Mouse (Mus musculus): Measurements from ENCODE around the gene Arhgap27. TPM values are rescaled to one million over a fixed set of nuclear protein-coding genes. Genes with fewer than 3 reads are reported as not detected.

Gene Arhgap27
- polyA plus RNA-seq, 1 experiment from 2014 or later, result 6.5 TPM

GRCm38 (mm10) chr11:103396236-103396635 is 32.7 kb upstream of the Arhgap27 start:
- no peak overlapping the region for H3K4me2 ChIP-seq (ENCODE audit: low read length)
- no peak overlapping the region for H3K9ac ChIP-seq (ENCODE audit: low read length)
- no peaks in the 10 kb centered on the region for H3K27me3 ChIP-seq (ENCODE audit: control insufficient read depth, insufficient read depth, low read length)
- no peak for ATAC-seq (ENCODE audit: insufficient number of reproducible peaks, insufficient read depth, low FRiP score, low read depth)
- no peak overlapping the region for H3K27ac ChIP-seq (replicated peaks in 1 of 2; ENCODE audit: control insufficient read depth in 1 of 2, insufficient read depth in 1 of 2, low read depth in 2 of 2, low read length in 2 of 2)
- H3K9me3 ChIP-seq (ENCODE audit: control insufficient read depth, low read length), result no peaks in the 10 kb centered on the region
- 98% methylated on average over 4 of the region's 4 CpGs for WGBS
- H3K4me3 ChIP-seq (ENCODE audit: control insufficient read depth in 1 of 2, insufficient read depth in 1 of 2, low read depth in 1 of 2, low read length in 2 of 2), result no peak overlapping the region
- H3K4me1 ChIP-seq (ENCODE audit: control insufficient read depth in 2 of 2, insufficient read depth in 2 of 2, low read length in 2 of 2), result no peaks in the 10 kb centered on the region
- H3K36me3 ChIP-seq (ENCODE audit: control insufficient read depth, insufficient read depth, low read length), result peaks cover 59% of the 10 kb centered on the region

DNA sequence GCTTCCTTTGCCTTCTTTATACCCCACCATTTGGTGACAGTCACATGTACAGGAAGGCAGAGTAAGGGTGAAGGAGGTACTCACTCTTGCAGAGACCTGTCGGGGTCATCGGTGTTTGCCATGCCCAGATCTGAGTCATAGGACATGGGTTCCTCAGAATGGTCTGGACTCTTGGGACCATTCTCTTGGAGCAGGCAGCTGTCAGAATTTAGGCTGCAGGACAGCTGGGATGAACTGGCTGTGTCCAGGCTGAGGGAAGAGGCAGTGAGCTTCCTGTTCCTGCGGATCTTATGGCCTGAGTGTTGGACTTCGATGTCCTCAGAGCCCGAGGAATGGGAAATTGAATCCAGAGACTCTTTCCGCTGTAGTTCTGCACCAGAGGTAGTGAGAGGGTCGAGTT is 31.1 kb upstream of the Arhgap27 start:
- Histone ChIP-seq H3K4me3 (ENCODE audit: control insufficient read depth in 1 of 2, insufficient read depth in 1 of 2, low read depth in 1 of 2, low read length in 2 of 2) (no peak overlapping the region), H3K27me3 (ENCODE audit: control insufficient read depth, insufficient read depth, low read length) (no peaks in the 10 kb centered on the region), H3K9me3 (ENCODE audit: control insufficient read depth, low read length) (no peaks in the 10 kb centered on the region), H3K27ac (replicated peaks in 1 of 2; ENCODE audit: control insufficient read depth in 1 of 2, insufficient read depth in 1 of 2, low read depth in 2 of 2, low read length in 2 of 2) (no peak overlapping the region), H3K36me3 (ENCODE audit: control insufficient read depth, insufficient read depth, low read length) (peaks cover 72% of the 10 kb centered on the region), H3K4me1 (ENCODE audit: control insufficient read depth in 2 of 2, insufficient read depth in 2 of 2, low read length in 2 of 2) (no peaks in the 10 kb centered on the region), H3K4me2 (ENCODE audit: low read length) (no peak overlapping the region), H3K9ac (ENCODE audit: low read length) (no peak overlapping the region)
- WGBS, result 90% methylated on average over 7 of the region's 7 CpGs
- ATAC-seq (ENCODE audit: insufficient number of reproducible peaks, insufficient read depth, low FRiP score, low read depth), result no peak

DNA sequence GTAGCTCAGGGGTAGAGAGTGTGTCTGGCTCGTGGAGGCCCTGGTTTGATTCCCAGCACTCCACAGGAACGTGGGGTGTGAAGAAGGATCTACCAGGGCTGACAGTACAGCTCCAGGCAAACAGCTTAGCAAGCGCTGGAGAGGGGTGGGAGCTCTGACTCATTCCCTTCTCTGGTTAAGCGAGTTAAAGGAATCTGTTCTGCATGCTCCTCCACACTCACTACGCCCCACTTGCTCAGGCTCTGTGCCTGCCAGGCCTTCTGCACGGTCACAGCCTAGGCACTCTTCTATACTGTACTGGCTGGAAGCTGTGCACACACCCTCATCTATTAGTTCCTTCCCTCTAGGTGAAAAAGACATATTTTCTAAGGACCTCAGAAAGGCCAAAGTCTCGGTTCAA is 30.5 kb upstream of the Arhgap27 start:
- no peak overlapping the region for H3K4me3 ChIP-seq (ENCODE audit: control insufficient read depth in 1 of 2, insufficient read depth in 1 of 2, low read depth in 1 of 2, low read length in 2 of 2)
- H3K4me2 ChIP-seq (ENCODE audit: low read length), result no peak overlapping the region
- H3K36me3 ChIP-seq (ENCODE audit: control insufficient read depth, insufficient read depth, low read length), result peaks cover 78% of the 10 kb centered on the region
- H3K27me3 ChIP-seq (ENCODE audit: control insufficient read depth, insufficient read depth, low read length), result no peaks in the 10 kb centered on the region
- no peaks in the 10 kb centered on the region for H3K4me1 ChIP-seq (ENCODE audit: control insufficient read depth in 2 of 2, insufficient read depth in 2 of 2, low read length in 2 of 2)
- 90% methylated on average over 7 of the region's 7 CpGs for WGBS
- no peak overlapping the region for H3K27ac ChIP-seq (replicated peaks in 1 of 2; ENCODE audit: control insufficient read depth in 1 of 2, insufficient read depth in 1 of 2, low read depth in 2 of 2, low read length in 2 of 2)
- no peak overlapping the region for H3K9ac ChIP-seq (ENCODE audit: low read length)
- ATAC-seq (ENCODE audit: insufficient number of reproducible peaks, insufficient read depth, low FRiP score, low read depth), result no peak
- no peaks in the 10 kb centered on the region for H3K9me3 ChIP-seq (ENCODE audit: control insufficient read depth, low read length)

- Histone ChIP-seq H3K4me2 (ENCODE audit: low read length) (no peak overlapping the region), H3K36me3 (ENCODE audit: control insufficient read depth, insufficient read depth, low read length) (peaks cover 56% of the 10 kb centered on the region), H3K4me1 (ENCODE audit: control insufficient read depth in 2 of 2, insufficient read depth in 2 of 2, low read length in 2 of 2) (peaks cover 8 to 12% of the 10 kb centered on the region in 2 experiments; a peak in 3 of 4 replicates), H3K27me3 (ENCODE audit: control insufficient read depth, insufficient read depth, low read length) (no peaks in the 10 kb centered on the region), H3K4me3 (ENCODE audit: control insufficient read depth in 1 of 2, insufficient read depth in 1 of 2, low read depth in 1 of 2, low read length in 2 of 2) (no peak overlapping the region), H3K9ac (ENCODE audit: low read length) (no peak overlapping the region), H3K9me3 (ENCODE audit: control insufficient read depth, low read length) (no peaks in the 10 kb centered on the region), H3K27ac (replicated peaks in 1 of 2; ENCODE audit: control insufficient read depth in 1 of 2, insufficient read depth in 1 of 2, low read depth in 2 of 2, low read length in 2 of 2) (no peak overlapping the region)
- WGBS, result 73% methylated on average over 7 of the region's 7 CpGs
- no peak for ATAC-seq (ENCODE audit: insufficient number of reproducible peaks, insufficient read depth, low FRiP score, low read depth)
Observed at GRCm38 (mm10) chr11:103387870-103388526, 24.5 kb upstream of the Arhgap27 start.

GRCm38 (mm10) chr11:103386827-103387226 is 23.3 kb upstream of the Arhgap27 start:
- no peak overlapping the region for H3K4me2 ChIP-seq (ENCODE audit: low read length)
- ATAC-seq (ENCODE audit: insufficient number of reproducible peaks, insufficient read depth, low FRiP score, low read depth), result no peak

DNA sequence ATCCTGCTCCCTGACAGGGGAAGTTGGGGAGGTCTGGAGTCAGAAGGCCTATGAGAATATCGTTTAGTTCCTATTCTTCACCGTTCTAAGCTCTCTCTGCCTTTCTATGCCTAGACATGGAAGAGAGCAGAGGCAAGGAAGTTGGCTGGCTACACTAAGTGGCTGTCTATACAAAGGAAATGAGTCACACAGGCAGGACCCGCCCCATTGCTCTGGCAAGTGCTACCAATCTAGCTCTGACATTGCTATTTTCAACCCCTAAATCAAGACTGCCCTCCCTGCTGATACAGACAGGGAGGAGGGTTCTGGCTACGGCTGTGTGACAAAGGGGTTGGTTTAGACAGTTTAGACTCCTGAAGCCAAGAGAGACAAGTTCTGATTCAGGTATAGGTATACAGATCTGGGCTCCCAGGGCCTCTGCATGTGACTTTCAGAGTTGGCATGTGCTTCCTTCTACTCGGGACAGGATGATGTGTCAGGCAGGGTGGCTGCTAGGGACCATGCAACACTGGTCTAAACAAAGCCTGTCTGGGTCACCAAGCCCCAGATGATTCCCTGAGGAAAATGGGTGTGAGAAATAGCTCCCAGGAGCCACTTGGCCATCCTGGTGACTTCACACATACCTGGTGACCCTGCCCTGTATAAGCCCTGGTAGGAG is 18.6 kb upstream of the Arhgap27 start:
- peaks cover 26% of the 10 kb centered on the region for H3K36me3 ChIP-seq (ENCODE audit: control insufficient read depth, insufficient read depth, low read length)
- WGBS, result 14% methylated on average over 5 of the region's 5 CpGs
- H3K4me2 ChIP-seq (ENCODE audit: low read length), result peak overlapping the region; percentile 31
- no peaks in the 10 kb centered on the region for H3K27me3 ChIP-seq (ENCODE audit: control insufficient read depth, insufficient read depth, low read length)
- peaks cover 29 to 35% of the 10 kb centered on the region in 2 experiments for H3K4me1 ChIP-seq (ENCODE audit: control insufficient read depth in 2 of 2, insufficient read depth in 2 of 2, low read length in 2 of 2)
- H3K9ac ChIP-seq (ENCODE audit: low read length), result peak overlapping the region; percentile 44; the same call in 1 of the 2 replicates
- peak; percentile 87 for ATAC-seq (ENCODE audit: insufficient number of reproducible peaks, insufficient read depth, low FRiP score, low read depth)
- peak overlapping the region; percentile 93 to 95 for H3K27ac ChIP-seq (replicated peaks in 1 of 2; ENCODE audit: control insufficient read depth in 1 of 2, insufficient read depth in 1 of 2, low read depth in 2 of 2, low read length in 2 of 2)
- H3K9me3 ChIP-seq (ENCODE audit: control insufficient read depth, low read length), result no peaks in the 10 kb centered on the region
- no peak overlapping the region for H3K4me3 ChIP-seq (ENCODE audit: control insufficient read depth in 1 of 2, insufficient read depth in 1 of 2, low read depth in 1 of 2, low read length in 2 of 2)

More at GRCm38 (mm10) chr11:103386827-103387226, 23.3 kb upstream of the Arhgap27 start:
- H3K27ac ChIP-seq (replicated peaks in 1 of 2; ENCODE audit: control insufficient read depth in 1 of 2, insufficient read depth in 1 of 2, low read depth in 2 of 2, low read length in 2 of 2), result no peak overlapping the region
- H3K27me3 ChIP-seq (ENCODE audit: control insufficient read depth, insufficient read depth, low read length), result no peaks in the 10 kb centered on the region
- WGBS, result 88% methylated on average over 9 of the region's 9 CpGs
- peaks cover 45% of the 10 kb centered on the region for H3K36me3 ChIP-seq (ENCODE audit: control insufficient read depth, insufficient read depth, low read length)
- H3K4me1 ChIP-seq (ENCODE audit: control insufficient read depth in 2 of 2, insufficient read depth in 2 of 2, low read length in 2 of 2), result peaks cover 13 to 20% of the 10 kb centered on the region in 2 experiments
- no peak overlapping the region for H3K9ac ChIP-seq (ENCODE audit: low read length)
- no peaks in the 10 kb centered on the region for H3K9me3 ChIP-seq (ENCODE audit: control insufficient read depth, low read length)
- H3K4me3 ChIP-seq (ENCODE audit: control insufficient read depth in 1 of 2, insufficient read depth in 1 of 2, low read depth in 1 of 2, low read length in 2 of 2), result no peak overlapping the region

- Histone ChIP-seq H3K9me3 (ENCODE audit: control insufficient read depth, low read length) (no peaks in the 10 kb centered on the region), H3K36me3 (ENCODE audit: control insufficient read depth, insufficient read depth, low read length) (peaks cover 26% of the 10 kb centered on the region), H3K27ac (replicated peaks in 1 of 2; ENCODE audit: control insufficient read depth in 1 of 2, insufficient read depth in 1 of 2, low read depth in 2 of 2, low read length in 2 of 2) (peak overlapping the region; percentile 93 to 95), H3K4me1 (ENCODE audit: control insufficient read depth in 2 of 2, insufficient read depth in 2 of 2, low read length in 2 of 2) (peaks cover 29 to 35% of the 10 kb centered on the region in 2 experiments), H3K4me3 (ENCODE audit: control insufficient read depth in 1 of 2, insufficient read depth in 1 of 2, low read depth in 1 of 2, low read length in 2 of 2) (no peak overlapping the region), H3K9ac (ENCODE audit: low read length) (peak overlapping the region; percentile 44; the same call in 1 of the 2 replicates), H3K4me2 (ENCODE audit: low read length) (peak overlapping the region; percentile 31), H3K27me3 (ENCODE audit: control insufficient read depth, insufficient read depth, low read length) (no peaks in the 10 kb centered on the region)
- no peak for ATAC-seq (ENCODE audit: insufficient number of reproducible peaks, insufficient read depth, low FRiP score, low read depth)
- 61% methylated on average over 7 of the region's 7 CpGs for WGBS
Observed at GRCm38 (mm10) chr11:103381505-103381904, 18.0 kb upstream of the Arhgap27 start.

All from heart, embryonic 14.5 days (tissue).